Mouse (Mus musculus) midbrain, embryonic 13.5 days (tissue): ENCODE data around the gene Rnaseh2a. TPM values are rescaled to one million over a fixed set of nuclear protein-coding genes. Genes with fewer than 3 reads are reported as not detected.

ENCODE experiments used
- ATAC-seq: fragments of 200-750 bp; cut with Nextera tagmentation; 2 replicates; pipeline ENCODE4 v1.8.0; 2017; ENCODE audit warnings: mild to moderate bottlenecking, moderate TSS enrichment, moderate library complexity
- H3K27ac ChIP-seq: fragments of 300-500 bp; sonication (generic); 2 replicates; pipeline ENCODE4 v1.5.1; 2015; ENCODE audit warnings: inconsistent platforms, mild to moderate bottlenecking, moderate library complexity
- H3K27me3 ChIP-seq: fragments of 300-500 bp; sonication (generic); 2 replicates; pipeline ENCODE4 v1.6.1; 2015; ENCODE audit warnings: mild to moderate bottlenecking, inconsistent platforms
- H3K36me3 ChIP-seq: fragments of 300-500 bp; sonication (generic); 2 replicates; pipeline ENCODE4 v1.6.1; 2015; ENCODE audit warnings: mild to moderate bottlenecking, inconsistent platforms
- H3K4me1 ChIP-seq: fragments of 300-500 bp; sonication (generic); replicated peaks from 2 replicates; pipeline ENCODE4 v1.6.1; 2015; ENCODE audit warnings: inconsistent platforms
- H3K4me2 ChIP-seq: fragments of 300-500 bp; sonication (generic); replicated peaks from 2 replicates; pipeline ENCODE4 v1.6.1; 2015; ENCODE audit warnings: moderate library complexity, mild to moderate bottlenecking, inconsistent platforms
- H3K4me3 ChIP-seq: fragments of 300-500 bp; sonication (generic); replicated peaks from 2 replicates; pipeline ENCODE4 v1.5.1; 2015; ENCODE audit warnings: mild to moderate bottlenecking, inconsistent platforms
- H3K9ac ChIP-seq: fragments of 300-500 bp; sonication (generic); replicated peaks from 2 replicates; pipeline ENCODE4 v1.6.1; 2015; ENCODE audit warnings: mild to moderate bottlenecking, inconsistent platforms
- H3K9me3 ChIP-seq: fragments of 300-500 bp; sonication (generic); 2 replicates; pipeline ENCODE4 v1.6.1; 2016; ENCODE audit warnings: mild to moderate bottlenecking, inconsistent platforms
- WGBS: fragments of 180-500 bp; shearing (Covaris S2); methylation state at CpG from one replicate; pipeline ENCODE4 v1.1.7; 2015; 5-methylcytosine and 5-hydroxymethylcytosine counted together
- polyA plus RNA-seq: library from polyadenylated mRNA; unstranded; fragments of >200 nt; fragmentation: Nextera tagmentation; extraction: Ambion mirVana; gene quantifications from 2 replicates; pipeline ENCODE4 v1.2.1, GENCODE M21; 2015

The Rnaseh2a gene
- polyA plus RNA-seq, 1 experiment from 2014 or later = 66.5 TPM

DNA sequence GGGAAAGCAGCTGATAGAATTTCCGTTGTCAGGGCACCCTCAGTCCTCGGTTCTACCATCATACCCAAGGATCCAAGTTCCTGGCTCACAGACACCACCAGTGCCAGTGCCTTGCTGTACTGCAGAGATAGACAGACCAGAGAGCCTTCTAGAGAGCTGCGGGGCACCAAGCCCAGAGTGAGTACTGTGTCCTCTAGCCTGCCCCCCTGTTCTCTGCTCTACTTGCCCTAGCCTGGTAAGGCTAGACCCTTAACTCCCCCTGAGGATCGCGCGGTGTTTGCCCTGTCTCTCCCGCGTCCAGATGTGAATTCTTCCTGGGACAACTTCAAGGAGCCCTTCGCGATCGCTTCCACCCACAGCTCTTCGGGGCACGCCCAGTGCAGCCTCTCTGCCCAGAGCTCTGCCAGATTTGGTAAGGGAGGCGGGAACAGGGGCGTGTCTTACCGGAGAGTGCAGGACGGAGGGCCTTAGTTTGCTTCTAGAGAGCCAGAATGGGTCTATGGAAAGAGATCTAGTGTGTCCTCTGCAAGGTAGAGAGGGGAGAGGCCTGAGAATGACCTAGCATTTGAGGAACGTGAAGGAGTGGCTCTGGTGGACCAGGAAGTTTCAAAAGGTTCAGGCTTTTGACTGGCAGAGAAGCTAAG, 16.8 kb downstream of the Rnaseh2a start:
- H3K9ac ChIP-seq = no peak overlapping the region
- no peak overlapping the region for H3K27ac ChIP-seq
- H3K4me1 ChIP-seq = no peaks in the 10 kb centered on the region; the same call in 1 of the 2 replicates
- H3K36me3 ChIP-seq = peaks cover 6% of the 10 kb centered on the region
- H3K27me3 ChIP-seq = peaks cover 49% of the 10 kb centered on the region
- no peak overlapping the region for H3K4me3 ChIP-seq
- no peak overlapping the region for H3K4me2 ChIP-seq
- H3K9me3 ChIP-seq = no peaks in the 10 kb centered on the region
- ATAC-seq = no peak
- 12% methylated on average over 18 of the region's 18 CpGs for WGBS

DNA sequence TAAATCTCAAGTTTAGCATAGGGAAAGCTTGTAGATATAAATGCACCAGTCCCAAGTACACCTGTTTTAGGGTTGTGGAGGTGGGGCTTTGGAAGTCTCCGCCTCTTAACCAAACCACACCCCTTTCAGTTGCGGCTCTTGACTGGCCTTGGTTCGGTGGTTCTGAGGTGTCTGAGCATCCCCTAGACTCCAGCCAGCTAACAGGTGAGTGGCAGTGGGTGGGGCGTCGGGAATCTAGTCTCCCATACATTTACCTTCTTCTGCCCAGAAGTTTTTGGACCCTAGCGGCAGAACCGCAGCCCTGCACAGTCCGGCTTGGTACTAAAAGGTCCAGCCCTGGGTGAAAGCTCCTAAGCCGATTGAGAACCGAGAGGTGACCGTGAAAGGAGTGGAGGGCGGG, 19.8 kb downstream of the Rnaseh2a start:
- peaks cover 71% of the 10 kb centered on the region for H3K27me3 ChIP-seq
- H3K4me1 ChIP-seq = peaks cover 24% of the 10 kb centered on the region
- no peak overlapping the region for H3K4me3 ChIP-seq
- WGBS = 15% methylated on average over 12 of the region's 12 CpGs
- no peak overlapping the region for H3K4me2 ChIP-seq
- H3K27ac ChIP-seq = no peak overlapping the region
- no peaks in the 10 kb centered on the region for H3K9me3 ChIP-seq
- no peak overlapping the region for H3K9ac ChIP-seq
- no peak for ATAC-seq
- no peaks in the 10 kb centered on the region for H3K36me3 ChIP-seq

DNA sequence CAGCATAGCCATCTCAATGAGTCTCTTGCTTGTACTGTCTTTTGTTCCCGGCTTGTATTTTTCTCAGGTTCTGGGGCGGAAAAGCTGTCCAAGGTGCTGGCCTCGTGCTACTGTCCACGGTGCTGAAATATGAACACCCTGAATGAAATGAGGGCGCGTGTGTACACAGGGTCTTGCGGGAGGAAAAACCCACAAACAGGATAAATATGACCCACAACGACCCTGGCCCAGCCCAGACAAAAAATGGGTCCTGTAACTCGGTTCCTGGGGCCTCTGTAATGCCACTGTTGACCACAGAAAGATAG, 22.4 kb downstream of the Rnaseh2a start:
- H3K27ac ChIP-seq = no peak overlapping the region
- H3K27me3 ChIP-seq = peaks cover 76% of the 10 kb centered on the region
- H3K9me3 ChIP-seq = no peaks in the 10 kb centered on the region
- H3K4me3 ChIP-seq = no peak overlapping the region
- no peak overlapping the region for H3K9ac ChIP-seq
- no peaks in the 10 kb centered on the region for H3K36me3 ChIP-seq
- peak overlapping the region; percentile 92 for H3K4me2 ChIP-seq
- peaks cover 34% of the 10 kb centered on the region for H3K4me1 ChIP-seq
- ATAC-seq = no peak
- 12% methylated on average over 9 of the region's 9 CpGs for WGBS

DNA sequence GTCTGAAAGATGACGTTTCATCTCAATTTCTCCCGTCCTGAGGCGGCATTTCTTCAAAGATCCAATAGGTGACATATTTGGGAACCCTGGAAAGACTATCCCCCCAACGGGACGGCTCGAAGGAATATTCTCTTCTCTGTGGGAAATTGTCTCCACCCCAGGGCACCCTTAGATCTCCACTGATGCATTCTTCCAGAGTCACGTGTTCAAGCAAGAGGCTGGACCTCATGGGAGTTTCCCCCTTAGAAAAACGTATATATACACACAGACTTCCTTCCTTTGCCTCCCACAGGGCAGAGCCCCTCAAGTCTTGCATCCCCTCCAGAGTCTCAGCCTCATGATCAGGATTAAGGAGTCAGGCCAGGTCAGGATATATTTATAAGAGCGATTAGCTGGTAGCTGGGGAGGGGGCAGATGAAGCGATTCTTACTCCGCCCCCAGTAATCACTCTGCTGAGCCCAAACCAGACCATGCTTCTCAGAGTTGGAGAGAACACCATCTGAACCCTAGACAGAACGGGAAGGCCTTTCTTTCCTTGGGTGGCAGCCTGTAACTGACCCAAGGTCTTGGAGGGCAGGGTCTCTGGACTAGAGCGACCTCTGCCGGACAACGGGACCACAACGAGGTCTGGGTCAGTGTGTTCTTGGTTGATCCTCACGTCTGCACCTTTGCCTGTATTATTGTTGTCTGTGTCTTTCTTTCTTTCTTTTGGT, 22.9 kb downstream of the Rnaseh2a start, which contains the start of gene Rtbdn:
Gene Rtbdn (plus strand): TSS at position 464 of the 713 bp plus-strand sequence.
- Histone ChIP-seq H3K9ac (peak within 1 kb of the TSS; percentile 76), H3K9me3 (no peaks in the 10 kb centered on the region), H3K4me1 (peaks cover 34% of the 10 kb centered on the region), H3K27me3 (peaks cover 76% of the 10 kb centered on the region), H3K4me3 (peak within 1 kb of the TSS; percentile 68), H3K36me3 (no peaks in the 10 kb centered on the region), H3K4me2 (peak within 1 kb of the TSS; percentile 92), H3K27ac (peak within 1 kb of the TSS; percentile 69)
- 6% methylated on average over 17 of the region's 17 CpGs for WGBS
- peak; percentile 25; the same call in 1 of the 2 replicates for ATAC-seq

DNA sequence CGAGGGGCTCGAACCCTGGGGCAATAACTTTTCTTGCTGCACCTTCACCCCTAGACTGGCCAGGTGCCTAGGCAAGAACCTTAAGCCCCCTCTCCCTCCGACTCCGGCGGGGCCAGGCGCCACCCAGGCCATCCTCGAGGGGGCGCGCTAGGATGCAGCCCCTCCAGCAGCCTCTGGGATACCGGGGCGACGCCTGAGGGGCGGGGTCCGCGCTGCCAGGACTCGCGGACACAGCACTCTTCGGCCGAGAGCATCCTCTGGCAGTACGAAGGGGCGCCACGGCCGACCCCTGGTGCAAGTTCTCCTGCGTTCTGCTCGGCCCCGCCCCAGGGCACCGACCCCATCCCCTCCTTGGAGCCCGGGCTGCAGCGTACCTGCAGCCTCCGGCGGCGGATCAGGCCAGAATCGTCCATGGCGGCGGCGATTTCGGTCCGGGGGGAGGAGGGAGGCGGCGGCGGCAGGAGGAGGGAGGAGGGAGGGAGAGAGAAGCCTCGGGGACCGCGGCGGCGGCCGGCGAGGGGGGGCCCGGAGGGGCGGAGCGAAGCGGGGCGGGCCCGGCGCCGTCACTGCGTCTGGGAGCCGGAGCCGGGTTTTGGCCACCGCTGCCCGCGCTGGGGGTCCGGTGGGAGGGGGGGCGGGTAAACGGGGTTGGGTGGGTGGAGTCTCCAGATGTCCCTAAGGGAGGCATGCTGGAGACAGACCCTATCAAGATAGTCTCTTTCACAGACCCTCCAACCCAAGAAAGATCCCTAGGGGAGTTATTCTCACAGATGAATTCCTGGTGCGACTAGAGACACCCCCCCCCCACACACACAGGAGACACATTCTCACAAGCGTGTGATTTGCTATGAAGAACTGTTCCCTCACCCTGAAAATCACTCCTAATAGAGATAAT, 23.7 kb downstream of the Rnaseh2a start:
- Histone ChIP-seq H3K27me3 (peaks cover 72% of the 10 kb centered on the region), H3K9me3 (no peaks in the 10 kb centered on the region), H3K9ac (peak overlapping the region; percentile 76), H3K4me3 (peak overlapping the region; percentile 68), H3K36me3 (no peaks in the 10 kb centered on the region), H3K4me2 (peak overlapping the region; percentile 92), H3K4me1 (peaks cover 34% of the 10 kb centered on the region), H3K27ac (peak overlapping the region; percentile 69)
- under 1% methylated on average over 51 of the region's 67 CpGs for WGBS
- peak; percentile 77 for ATAC-seq

DNA sequence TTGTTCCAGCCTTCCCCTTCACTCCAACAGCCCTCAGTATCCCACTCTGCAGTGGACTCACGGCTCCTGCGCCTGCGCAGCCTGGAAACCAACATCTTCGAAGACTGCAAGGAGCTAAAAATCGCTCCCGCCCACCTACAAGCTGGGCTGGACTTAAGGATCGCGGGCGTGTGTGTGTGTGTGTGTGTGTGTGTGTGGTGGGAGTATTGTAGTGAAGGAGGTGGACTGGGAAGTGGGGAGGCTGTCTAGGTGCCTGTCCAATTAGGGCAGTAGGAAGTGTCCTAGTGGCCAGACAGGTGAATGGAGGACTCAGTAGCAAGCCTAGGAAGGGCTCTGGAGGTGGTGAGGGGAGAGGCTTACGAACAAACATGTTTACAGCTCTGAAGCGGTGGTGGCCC, 24.3 kb downstream of the Rnaseh2a start:
- peak; percentile 77 for ATAC-seq
- Histone ChIP-seq H3K9ac (peak overlapping the region; percentile 76), H3K4me2 (peak overlapping the region; percentile 92), H3K4me1 (peaks cover 34% of the 10 kb centered on the region), H3K9me3 (no peaks in the 10 kb centered on the region), H3K36me3 (no peaks in the 10 kb centered on the region), H3K4me3 (peak overlapping the region; percentile 68), H3K27ac (peak overlapping the region; percentile 69), H3K27me3 (peaks cover 65% of the 10 kb centered on the region)
- 2% methylated on average over 11 of the region's 11 CpGs for WGBS

DNA sequence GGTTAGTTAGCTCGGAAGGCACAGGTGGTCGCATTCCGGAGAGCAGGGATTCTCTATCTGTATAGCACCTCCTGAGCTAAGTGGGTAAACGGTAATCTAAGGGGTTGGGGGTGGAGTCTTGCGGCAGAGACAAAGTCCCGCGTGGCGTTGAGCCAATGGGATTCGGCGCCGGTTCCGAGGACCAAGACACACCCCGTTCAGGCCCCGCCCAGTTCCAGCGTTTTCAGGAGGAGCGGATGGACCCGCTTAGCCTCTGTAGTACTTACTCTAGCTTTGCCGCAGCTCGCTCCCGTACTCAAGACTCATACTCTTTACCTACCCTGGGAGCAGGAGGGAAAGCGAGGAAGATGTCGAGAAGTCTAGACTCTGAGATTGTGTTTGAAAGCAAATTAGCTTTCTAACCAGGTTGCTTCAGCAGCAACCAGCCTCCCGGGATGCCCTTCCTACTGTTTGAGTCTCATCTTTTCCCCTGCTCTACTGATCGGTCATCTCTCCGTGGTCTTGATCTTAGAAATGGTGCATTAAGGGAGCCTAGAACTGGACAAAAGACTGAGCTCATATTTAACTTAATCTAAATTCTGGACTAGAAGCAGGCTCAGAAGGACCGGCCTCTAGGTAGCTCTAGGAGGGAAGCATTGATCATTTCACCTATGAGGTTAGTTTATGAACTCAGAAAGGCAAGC, 24.9 kb downstream of the Rnaseh2a start:
- H3K4me1 ChIP-seq = peaks cover 34% of the 10 kb centered on the region
- H3K4me3 ChIP-seq = peak overlapping the region; percentile 68
- H3K4me2 ChIP-seq = peak overlapping the region; percentile 92
- H3K9ac ChIP-seq = no peak overlapping the region
- H3K36me3 ChIP-seq = no peaks in the 10 kb centered on the region
- ATAC-seq = peak; percentile 13; the same call in 1 of the 2 replicates
- peaks cover 59% of the 10 kb centered on the region for H3K27me3 ChIP-seq
- WGBS = 2% methylated on average over 26 of the region's 26 CpGs
- no peak overlapping the region for H3K27ac ChIP-seq
- H3K9me3 ChIP-seq = no peaks in the 10 kb centered on the region

DNA sequence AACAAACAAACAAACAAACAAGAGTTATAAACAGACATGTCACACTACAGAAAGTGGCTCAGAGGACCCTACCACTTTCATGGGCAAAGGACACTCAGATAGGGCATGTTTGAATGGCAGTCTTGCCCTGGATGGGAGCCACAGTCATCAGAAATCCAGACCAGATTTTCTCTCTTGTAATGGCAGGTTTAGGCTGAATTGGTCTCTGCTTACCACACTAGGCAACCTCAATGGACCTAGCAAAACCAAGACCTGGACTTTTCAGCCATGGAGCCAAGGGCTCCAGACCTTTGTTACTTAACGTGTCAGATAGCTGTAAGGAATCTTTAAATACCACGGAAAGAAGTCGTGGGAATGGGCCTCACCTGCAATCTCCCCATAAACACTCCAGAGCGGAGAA, 25.9 kb downstream of the Rnaseh2a start:
- WGBS = 21% methylated on average over 4 of the region's 4 CpGs
- Histone ChIP-seq H3K27me3 (peaks cover 55% of the 10 kb centered on the region), H3K4me1 (peaks cover 34% of the 10 kb centered on the region), H3K27ac (no peak overlapping the region), H3K4me2 (no peak overlapping the region), H3K9ac (no peak overlapping the region), H3K36me3 (no peaks in the 10 kb centered on the region), H3K4me3 (no peak overlapping the region), H3K9me3 (no peaks in the 10 kb centered on the region)
- no peak for ATAC-seq

DNA sequence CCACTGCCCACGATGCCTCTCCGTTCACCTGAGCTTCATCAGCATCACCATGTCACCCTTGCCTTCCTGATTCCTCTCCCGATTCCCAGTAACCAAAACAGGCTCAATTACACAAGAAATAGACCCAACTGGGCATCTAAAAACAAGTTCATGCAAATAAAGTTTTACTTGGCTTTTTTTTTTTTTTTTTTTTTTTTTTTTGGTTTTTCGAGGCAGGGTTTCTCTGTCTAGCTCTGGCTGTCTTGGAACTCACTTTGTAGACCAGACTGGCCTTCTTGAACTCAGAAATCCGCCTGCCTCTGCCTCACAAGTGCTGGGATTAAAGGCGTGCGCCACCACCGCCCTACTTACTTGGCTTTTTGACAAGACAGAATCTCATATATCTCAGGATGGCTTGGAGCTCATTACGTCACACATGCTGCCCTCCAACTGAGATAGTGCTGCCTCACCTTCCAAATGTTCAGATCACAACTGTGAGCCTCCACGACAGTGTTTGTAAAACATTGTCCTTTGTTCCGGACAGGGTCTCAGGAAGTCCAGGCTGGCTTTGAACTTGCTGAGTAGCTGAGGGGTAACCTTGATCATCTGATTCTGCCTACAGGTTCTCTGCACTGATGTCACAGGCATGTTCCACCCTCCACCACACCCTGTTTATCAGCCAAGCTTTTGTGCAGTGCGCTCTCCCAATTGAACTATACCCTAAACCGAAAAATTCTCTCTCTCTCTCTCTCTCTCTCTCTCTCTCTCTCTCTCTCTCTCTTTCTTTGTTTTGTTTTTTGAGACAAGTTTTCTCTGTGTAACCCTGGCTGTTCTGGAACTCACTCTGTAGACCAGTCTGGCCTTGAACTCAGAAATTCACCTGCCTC, 31.7 kb downstream of the Rnaseh2a start:
- Histone ChIP-seq H3K9ac (peak overlapping the region; percentile 98), H3K36me3 (peaks cover 6% of the 10 kb centered on the region)
- no peak for ATAC-seq

DNA sequence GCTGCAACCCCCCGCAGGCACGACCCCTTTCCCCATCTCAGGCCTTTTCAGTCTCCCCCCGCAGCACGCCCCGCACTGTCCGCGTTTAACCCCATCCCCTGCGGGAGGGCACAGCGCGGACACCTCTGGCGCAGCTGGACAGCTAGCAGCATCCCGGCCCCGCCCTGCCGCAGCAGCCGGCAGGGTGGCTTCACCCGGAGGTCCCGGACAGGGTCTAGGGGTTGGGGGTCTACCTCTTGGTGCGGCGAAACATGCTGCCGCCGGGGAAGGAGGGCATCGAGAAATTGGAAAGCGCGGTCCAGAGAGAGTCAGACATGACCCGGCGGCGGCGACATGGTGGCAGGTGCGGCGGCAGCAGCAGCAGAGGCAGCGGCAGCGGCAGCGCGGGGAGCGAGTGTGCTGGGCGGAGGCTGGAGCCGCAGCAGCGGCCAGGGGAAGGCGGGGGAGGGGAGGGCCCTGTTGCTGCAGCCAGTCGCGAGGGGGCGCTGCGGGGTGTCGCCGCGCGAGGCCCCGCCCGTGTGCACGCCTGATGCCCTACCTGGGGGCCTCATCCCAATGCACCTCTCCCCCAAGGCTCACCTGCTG, 32.5 kb downstream of the Rnaseh2a start, which contains the start of gene Mast1:
Gene Mast1 (minus strand): TSS at position 398 of the 585 bp plus-strand sequence.
- peaks cover 38% of the 10 kb centered on the region for H3K4me1 ChIP-seq
- WGBS = under 1% methylated on average over 49 of the region's 50 CpGs
- peak; percentile 73 for ATAC-seq

More for the DNA sequence above, 31.7 kb downstream of the Rnaseh2a start:
- 69% methylated on average over 13 of the region's 13 CpGs for WGBS
- Histone ChIP-seq H3K27me3 (peaks cover 23% of the 10 kb centered on the region), H3K9me3 (no peaks in the 10 kb centered on the region), H3K4me2 (peak overlapping the region; percentile 73), H3K27ac (peak overlapping the region; percentile 97), H3K4me1 (peaks cover 38% of the 10 kb centered on the region), H3K4me3 (peak overlapping the region; percentile 89)

More for the DNA sequence above, 32.5 kb downstream of the Rnaseh2a start, which contains the start of gene Mast1:
- no peaks in the 10 kb centered on the region for H3K9me3 ChIP-seq
- H3K4me2 ChIP-seq = peak within 1 kb of the TSS; percentile 73
- peak within 1 kb of the TSS; percentile 97 for H3K27ac ChIP-seq
- peak within 1 kb of the TSS; percentile 89 for H3K4me3 ChIP-seq
- peaks cover 24% of the 10 kb centered on the region for H3K27me3 ChIP-seq
- H3K36me3 ChIP-seq = peaks cover 14% of the 10 kb centered on the region
- H3K9ac ChIP-seq = peak within 1 kb of the TSS; percentile 98
